Mouse (Mus musculus) embryonic facial prominence, embryonic 15.5 days (tissue): Measurements from ENCODE around the gene Pstpip1. TPM values are rescaled to one million over a fixed set of nuclear protein-coding genes. Genes with fewer than 3 reads are reported as not detected.

Source experiments
- polyA plus RNA-seq: library from polyadenylated mRNA; unstranded; fragments of >200 nt; fragmentation: Nextera tagmentation; extraction: Ambion mirVana; gene quantifications from 2 replicates; pipeline ENCODE4 v1.2.1, GENCODE M21; 2015

Pstpip1 gene
- polyA plus RNA-seq, 1 experiment from 2014 or later: 4.6 TPM

Other genes starting within 250 kb of the Pstpip1 start
- 12.3 and 14.0 TPM in 2 replicates for gene Scaper, start 151.8 kb upstream of the Pstpip1 start, polyA plus RNA-seq
- gene 4930563M21Rik, start 79.4 kb upstream of the Pstpip1 start, polyA plus RNA-seq: not detected in 2 replicates
- gene Rcn2, start 48.1 kb upstream of the Pstpip1 start, polyA plus RNA-seq: 236 and 252 TPM in 2 replicates
- gene Tspan3, start 75.5 kb downstream of the Pstpip1 start, polyA plus RNA-seq: 495 and 497 TPM in 2 replicates